Mouse (Mus musculus) liver, adult 2 months (tissue): ENCODE measurements around the gene Arhgef3. TPM values are rescaled to one million over a fixed set of nuclear protein-coding genes. Genes with fewer than 3 reads are reported as not detected.

ENCODE experiments used
- DNase-seq: peaks from one replicate; pipeline ENCODE4 v3.0.0-alpha.2; 2011; ENCODE audit warnings: low read depth, low spot score; ENCODE audit errors: extremely low read depth
- H3K27ac ChIP-seq: fragments of 200-500 bp; replicated peaks from 2 replicates; pipeline ENCODE4 v1.5.1; 2012; ENCODE audit warnings: low read depth, mild to moderate bottlenecking, control low read depth, inconsistent platforms, low read length; ENCODE audit not compliant: insufficient read depth
- H3K27me3 ChIP-seq: fragments of 200-500 bp; 2 replicates; pipeline ENCODE4 v1.6.1; 2012; ENCODE audit warnings: mild to moderate bottlenecking, moderate library complexity, low read length, inconsistent platforms; ENCODE audit not compliant: control insufficient read depth, insufficient read depth
- H3K36me3 ChIP-seq: fragments of 200-500 bp; 2 replicates; pipeline ENCODE4 v1.6.1; 2012; ENCODE audit warnings: low read length, inconsistent platforms; ENCODE audit not compliant: control insufficient read depth, insufficient read depth
- H3K4me1 ChIP-seq: fragments of 200-500 bp; 2 replicates; pipeline ENCODE4 v1.6.1; 2011; ENCODE audit warnings: low read length; ENCODE audit not compliant: control insufficient read depth, insufficient read depth
- H3K4me3 ChIP-seq: fragments of 200-500 bp; 2 replicates; pipeline ENCODE4 v1.5.1; 2011; ENCODE audit warnings: low read depth, mild to moderate bottlenecking, control low read depth, low read length, moderate library complexity; ENCODE audit not compliant: insufficient read depth
- H3K79me2 ChIP-seq: fragments of 200-500 bp; 2 replicates; pipeline ENCODE4 v1.6.1; 2012; ENCODE audit warnings: inconsistent platforms, mild to moderate bottlenecking, low read length, moderate library complexity; ENCODE audit not compliant: control insufficient read depth, insufficient read depth
- H3K9ac ChIP-seq: fragments of 200-500 bp; 2 replicates; pipeline ENCODE4 v1.6.1; 2012; ENCODE audit warnings: low read depth, mild to moderate bottlenecking, control low read depth, inconsistent platforms, low read length
- CTCF ChIP-seq: fragments of 200-500 bp; IDR thresholded peaks from 2 replicates; pipeline ENCODE4 v1.5.1; 2011; ENCODE audit warnings: low read depth, low read length, control low read depth
- POLR2A ChIP-seq: fragments of 200-500 bp; IDR thresholded peaks from 2 replicates; pipeline ENCODE4 v1.6.1; 2011; ENCODE audit warnings: low read length, control low read depth; ENCODE audit not compliant: insufficient read depth; ENCODE audit errors: extremely low read depth
- whole genome bisulfite sequencing: fragments of 180-500 bp; shearing (Covaris S2); methylation state at CpG from one replicate; pipeline ENCODE4 v1.1.7; 2018; 5-methylcytosine and 5-hydroxymethylcytosine counted together
- polyA plus RNA-seq: library from polyadenylated mRNA; depleted of rRNA; stranded (reverse); fragments of >200 nt; gene quantifications from 2 replicates; pipeline ENCODE4 v1.2.3, GENCODE M21; 2012
- total RNA-seq: library from RNA; depleted of rRNA; stranded (reverse); fragments of >200 nt; gene quantifications from 2 replicates; pipeline ENCODE4 v1.2.3, GENCODE M21; 2014

Arhgef3 gene
- total and polyA plus RNA-seq, 2 experiments, result 6.4 to 19.3 TPM

- no peak for TF ChIP-seq POLR2A
- no peak for TF ChIP-seq CTCF
- H3K36me3 ChIP-seq, result no peaks in the 10 kb centered on the region
- H3K27ac ChIP-seq, result no peak overlapping the region
- DNase-seq, result no peak
- H3K4me1 ChIP-seq, result no peaks in the 10 kb centered on the region
- no peaks in the 10 kb centered on the region for H3K79me2 ChIP-seq
- no peak overlapping the region for H3K4me3 ChIP-seq
- H3K9ac ChIP-seq, result no peak overlapping the region
- H3K27me3 ChIP-seq, result no peaks in the 10 kb centered on the region
- WGBS, result 94% methylated on average over 8 of the region's 8 CpGs
Measured at GRCm38 (mm10) chr14:27280201-27280890, 165.6 kb downstream of the Arhgef3 start.

GRCm38 (mm10) chr14:27283956-27284355, 169.3 kb downstream of the Arhgef3 start:
- Histone ChIP-seq H3K36me3 (no peaks in the 10 kb centered on the region), H3K27ac (no peak overlapping the region), H3K9ac (no peak overlapping the region), H3K4me3 (no peak overlapping the region), H3K79me2 (no peaks in the 10 kb centered on the region), H3K4me1 (no peaks in the 10 kb centered on the region), H3K27me3 (no peaks in the 10 kb centered on the region)
- TF ChIP-seq CTCF, result no peak
- no peak for DNase-seq

GRCm38 (mm10) chr14:27286202-27286601, 171.5 kb downstream of the Arhgef3 start:
- no peak overlapping the region for H3K27ac ChIP-seq
- no peaks in the 10 kb centered on the region for H3K27me3 ChIP-seq
- H3K36me3 ChIP-seq, result no peaks in the 10 kb centered on the region
- WGBS, result 69% methylated on average over 4 of the region's 4 CpGs
- no peaks in the 10 kb centered on the region for H3K79me2 ChIP-seq
- no peak overlapping the region for H3K9ac ChIP-seq
- no peaks in the 10 kb centered on the region for H3K4me1 ChIP-seq
- H3K4me3 ChIP-seq, result no peak overlapping the region
- TF ChIP-seq POLR2A (no peak), CTCF (no peak)
- DNase-seq, result no peak

- Histone ChIP-seq H3K9ac (no peak overlapping the region), H3K4me3 (no peak overlapping the region), H3K79me2 (no peaks in the 10 kb centered on the region), H3K4me1 (peaks cover 7% of the 10 kb centered on the region), H3K27ac (no peak overlapping the region), H3K36me3 (no peaks in the 10 kb centered on the region), H3K27me3 (no peaks in the 10 kb centered on the region)
- TF ChIP-seq POLR2A (no peak), CTCF (no peak)
- 83% methylated on average over 5 of the region's 5 CpGs for WGBS
- no peak for DNase-seq
Measured at GRCm38 (mm10) chr14:27289053-27289452, 174.4 kb downstream of the Arhgef3 start.

- peaks cover 13% of the 10 kb centered on the region for H3K4me1 ChIP-seq
- no peaks in the 10 kb centered on the region for H3K79me2 ChIP-seq
- no peak overlapping the region for H3K9ac ChIP-seq
- no peaks in the 10 kb centered on the region for H3K27me3 ChIP-seq
- peak; percentile 62 for DNase-seq
- H3K36me3 ChIP-seq, result no peaks in the 10 kb centered on the region
- H3K27ac ChIP-seq, result no peak overlapping the region
- TF ChIP-seq POLR2A (no peak), CTCF (no peak)
- WGBS, result 64% methylated on average over 6 of the region's 6 CpGs
- H3K4me3 ChIP-seq, result no peak overlapping the region
Measured at GRCm38 (mm10) chr14:27292101-27292500, 177.4 kb downstream of the Arhgef3 start.

- Histone ChIP-seq H3K9ac (no peak overlapping the region), H3K36me3 (no peaks in the 10 kb centered on the region), H3K4me1 (peaks cover 25% of the 10 kb centered on the region), H3K79me2 (no peaks in the 10 kb centered on the region), H3K4me3 (no peak overlapping the region), H3K27me3 (no peaks in the 10 kb centered on the region), H3K27ac (peak overlapping the region; percentile 78)
- peak; percentile 98 for DNase-seq
- WGBS, result 33% methylated on average over 7 of the region's 7 CpGs
- TF ChIP-seq POLR2A, result no peak
- no peak for TF ChIP-seq CTCF
Measured at GRCm38 (mm10) chr14:27295821-27296220, 181.1 kb downstream of the Arhgef3 start.
